Mouse (Mus musculus) heart, postnatal 0 days (tissue): ENCODE measurements around the gene Bglap3.

ENCODE experiments used
- CTCF ChIP-seq: IDR thresholded peaks from 2 replicates; pipeline ENCODE4 v1.5.1; 2016; ENCODE audit warnings: antibody characterized with exemption, control low read depth, low read depth
- EP300 ChIP-seq: IDR thresholded peaks from 2 replicates; pipeline ENCODE4 v1.6.1; 2016; ENCODE audit warnings: antibody characterized with exemption, low read depth

- TF ChIP-seq CTCF (no peak), EP300 (no peak)
These were observed 22.7 kb upstream of the Bglap3 start for GRCm38 (mm10) chr3:88395288-88395687.
